Mouse (Mus musculus): ENCODE data around the gene Parva. TPM values are rescaled to one million over a fixed set of nuclear protein-coding genes. Genes with fewer than 3 reads are reported as not detected.

The Parva gene
- total and polyA plus RNA-seq, 3 experiments, result 0.08 to 1.1 (median 0.15) TPM

- TF ChIP-seq EP300 (IDR thresholded peaks at IDR 0.05; ENCODE audit: low read length) (peak; percentile 48), GABPA (IDR thresholded peaks at IDR 0.05; ENCODE audit: insufficient replicate concordance, low read depth, low read length) (no peak), ZNF384 (IDR thresholded peaks at IDR 0.05; ENCODE audit: low read depth, low read length) (peak; percentile 69), MAFK (IDR thresholded peaks at IDR 0.05; ENCODE audit: insufficient replicate concordance, low read length) (no peak), SMC3 (IDR thresholded peaks at IDR 0.05; ENCODE audit: low read depth, low read length) (no peak), HCFC1 (IDR thresholded peaks at IDR 0.05; ENCODE audit: low read depth, low read length) (no peak), ZMIZ1 (IDR thresholded peaks at IDR 0.05; ENCODE audit: low read depth, low read length) (no peak), SIN3A (IDR thresholded peaks at IDR 0.05; ENCODE audit: low read length) (no peak), ELF1 (IDR thresholded peaks at IDR 0.05; ENCODE audit: low read depth, low read length) (no peak), BHLHE40 (IDR thresholded peaks at IDR 0.05; ENCODE audit: low read depth, low read length) (peak; percentile 82), ETS1 (conservative IDR thresholded peaks at IDR 0.05; ENCODE audit: low read depth, low read length) (peak; percentile 77), MXI1 (IDR thresholded peaks at IDR 0.05; ENCODE audit: low read depth, low read length) (no peak), E2F4 (IDR thresholded peaks at IDR 0.05; ENCODE audit: insufficient replicate concordance, low read depth, low read length) (no peak), IRF4 (IDR thresholded peaks at IDR 0.05; ENCODE audit: low read depth, low read length) (peak; percentile 30; the same call in 1 of the 2 replicates), TCF12 (IDR thresholded peaks at IDR 0.05; ENCODE audit: low read depth, low read length) (peak; percentile 69; the same call in 1 of the 2 replicates), ZKSCAN1 (IDR thresholded peaks at IDR 0.05; ENCODE audit: borderline replicate concordance, low read depth, low read length) (no peak), MAZ (IDR thresholded peaks at IDR 0.05; ENCODE audit: low read depth, low read length) (no peak), JUN (IDR thresholded peaks at IDR 0.05; ENCODE audit: insufficient read depth, low read depth, low read length) (no peak), RAD21 (IDR thresholded peaks at IDR 0.05; ENCODE audit: low read depth, low read length) (no peak), MEF2A (IDR thresholded peaks at IDR 0.05; ENCODE audit: borderline replicate concordance, low read depth, low read length) (peak; percentile 55; the same call in 1 of the 2 replicates), CHD2 (IDR thresholded peaks at IDR 0.05; ENCODE audit: low read length) (no peak)
- H3K9me3 ChIP-seq (replicated peaks; ENCODE audit: low read length), result no peaks in the 10 kb centered on the region
- dilution Hi-C loops (cut with MboI; ENCODE audit: extremely low pct_ligation_motif_present, extremely low pct_unique_long_range_greater_than_20kb, low sequenced_read_pairs) (no loop called here), in situ Hi-C loops (cut with MboI; ENCODE audit: low pct_ligation_motif_present, low pct_unique_long_range_greater_than_20kb, low sequenced_read_pairs) (no loop called here)
- peaks cover 13 to 65% of the 10 kb centered on the region in 2 experiments; a peak in 3 of 4 replicates for H3K4me1 ChIP-seq (ENCODE audit: control insufficient read depth in 1 of 2, insufficient read depth in 2 of 2)
- peak; percentile 53 for DNase-seq (ENCODE audit: extremely low read depth)
- H3K4me2 ChIP-seq (ENCODE audit: insufficient read depth, low read depth, poor library complexity, severe bottlenecking), result peak overlapping the region; percentile 55
- H3K27me3 ChIP-seq (replicated peaks), result no peaks in the 10 kb centered on the region
- H3K79me2 ChIP-seq (replicated peaks; ENCODE audit: control insufficient read depth, extremely low read depth, insufficient read depth, poor library complexity, severe bottlenecking), result no peaks in the 10 kb centered on the region
- H3K27ac ChIP-seq (ENCODE audit: insufficient read depth, low read depth), result no peak overlapping the region
- H3K4me3 ChIP-seq (replicated peaks in 1 of 3; ENCODE audit: low read depth in 2 of 3, low read length in 2 of 3, poor library complexity in 1 of 3), result peak overlapping the region in 1 of 3 experiments; percentile 27
- H3K36me3 ChIP-seq (replicated peaks in 1 of 2; ENCODE audit: control insufficient read depth in 1 of 2, insufficient read depth in 1 of 2, low read length in 1 of 2), result no peaks in the 10 kb centered on the region
- H3K9ac ChIP-seq (ENCODE audit: insufficient read depth, low read depth), result no peak overlapping the region
Observed at GRCm38 (mm10) chr7:112499453-112500133, 72.3 kb downstream of the Parva start.
